In the genomic region with DNA sequence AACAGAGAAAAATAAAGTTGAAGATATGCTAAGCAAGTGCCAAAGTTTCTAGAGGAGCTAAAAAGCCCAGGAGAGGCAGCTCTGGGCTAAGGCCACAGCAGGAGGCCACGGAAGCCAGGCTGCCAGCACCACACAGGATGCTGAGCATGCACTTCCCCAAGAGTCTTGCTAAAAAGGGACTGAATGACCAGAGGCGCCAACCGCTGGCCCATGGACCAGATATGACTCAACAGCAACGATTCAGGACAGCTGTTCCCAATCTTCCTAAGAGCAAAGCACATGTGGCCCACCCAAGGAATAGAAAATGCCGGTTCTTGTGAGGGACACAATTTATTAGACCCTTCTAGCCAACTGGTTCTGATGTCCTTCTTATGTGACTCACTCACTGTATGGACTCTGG, we compare ENCODE assay signal across 9 mouse cellular contexts. TPM values are rescaled to one million over a fixed set of nuclear protein-coding genes. Genes with fewer than 3 reads are reported as not detected.
DNase-seq lines count a peak whose midpoint lies in the region; ATAC-seq lines count a peak whose summit lies in the region.
"Had no signal": no experiment of that assay in that cellular context is flagged by ENCODE, and none has a peak within 500 bp of the region (broad histone marks: within the 10 kb centered on the region; RNA-seq: fewer than 3 reads in every experiment).

No protein-coding gene starts in this region.

- H3K4me3 ChIP-seq in heart, embryonic 10.5 days, result no peak overlapping the region
- H3K4me3 ChIP-seq in limb, embryonic 15.5 days, result no peak overlapping the region
- H3K4me3 ChIP-seq: liver, embryonic 13.5 days had no signal

- H3K4me1 ChIP-seq in heart, embryonic 10.5 days, result peaks cover 13% of the 10 kb centered on the region
- peaks cover 32% of the 10 kb centered on the region for H3K4me1 ChIP-seq in limb, embryonic 15.5 days

- H3K27me3 ChIP-seq in heart, embryonic 10.5 days (ENCODE audit: insufficient read depth, poor library complexity, severe bottlenecking), result no peaks in the 10 kb centered on the region
- no peaks in the 10 kb centered on the region for H3K27me3 ChIP-seq in limb, embryonic 15.5 days
- H3K27me3 ChIP-seq: liver, embryonic 13.5 days had no signal

- WGBS in heart, embryonic 10.5 days, result 68% methylated on average over 5 of the region's 5 CpGs
- 36% methylated on average over 5 of the region's 5 CpGs for WGBS in limb, embryonic 15.5 days

- no peaks in the 10 kb centered on the region for H3K36me3 ChIP-seq in heart, embryonic 10.5 days
- H3K36me3 ChIP-seq in limb, embryonic 15.5 days, result no peaks in the 10 kb centered on the region
- H3K36me3 ChIP-seq: liver, embryonic 13.5 days had no signal

- ATAC-seq in limb, embryonic 15.5 days (ENCODE audit: insufficient number of reproducible peaks, low FRiP score, low TSS enrichment, low read depth), result no peak

- no peak overlapping the region for H3K4me2 ChIP-seq in limb, embryonic 15.5 days
- H3K4me2 ChIP-seq: liver, embryonic 13.5 days had no signal

- H3K9me3 ChIP-seq in heart, embryonic 10.5 days, result no peaks in the 10 kb centered on the region
- H3K9me3 ChIP-seq in limb, embryonic 15.5 days, result no peaks in the 10 kb centered on the region
- H3K9me3 ChIP-seq: liver, embryonic 13.5 days had no signal

- no peak overlapping the region for H3K9ac ChIP-seq in limb, embryonic 15.5 days
- H3K9ac ChIP-seq: liver, embryonic 13.5 days had no signal

- peak; percentile 11 for DNase-seq in adrenal gland, postnatal 10 days
- no peak for DNase-seq in adrenal gland, postnatal 25 days
- DNase-seq in embryo, embryonic 10.5 days (ENCODE audit: low spot score), result peak; percentile 23
- DNase-seq in heart, embryonic 10.5 days (ENCODE audit: low spot score), result peak; percentile 70
- no peak for DNase-seq in left cerebral cortex, postnatal 4 days
- DNase-seq in thymus, postnatal 0 days (ENCODE audit: low spot score), result no peak
- no peak for DNase-seq in cerebellum, postnatal 4 days (ENCODE audit: low spot score in 2 of 2)
- DNase-seq: liver, embryonic 13.5 days had no signal

- intact Hi-C loops in left cerebral cortex, postnatal 4 days (cut with DNase I), result no loop called here

- H3K27ac ChIP-seq in heart, embryonic 10.5 days, result no peak overlapping the region
- peak overlapping the region; percentile 12 for H3K27ac ChIP-seq in limb, embryonic 15.5 days
- H3K27ac ChIP-seq: liver, embryonic 13.5 days had no signal

RNA-seq across cellular contexts. Expression of a gene that starts 57.4 kb away (rescaled TPM):
- total RNA-seq in adrenal gland, postnatal 10 days (2021), result 10 to 100 TPM; 14.8 to 18.0 TPM
- 14.2 and 16.6 TPM in 2 replicates for total RNA-seq in adrenal gland, postnatal 25 days (2021)
- 26.4 and 29.1 TPM in 2 replicates for polyA plus RNA-seq in heart, embryonic 10.5 days (2016; fragmentation: Nextera tagmentation; extraction: Ambion mirVana)
- polyA plus RNA-seq in limb, embryonic 15.5 days (2015; fragmentation: Nextera tagmentation; extraction: Ambion mirVana), result 35.1 TPM in 2 replicates
- total RNA-seq in left cerebral cortex, postnatal 4 days (2021), result 10 to 100 TPM; 23.3 to 24.0 TPM
- polyA plus RNA-seq in thymus, postnatal 0 days (2015; fragmentation: Nextera tagmentation; extraction: Ambion mirVana), result 107 and 117 TPM in 2 replicates

Comparison
In these comparisons a context has a peak if more than half of its experiments do, and no peak if none do; other contexts are left out.
1. DNase-seq: peak in adrenal gland, postnatal 10 days (single experiment), embryo, embryonic 10.5 days (single experiment) and heart, embryonic 10.5 days (single experiment); none in adrenal gland, postnatal 25 days (single experiment), left cerebral cortex, postnatal 4 days (single experiment), thymus, postnatal 0 days (single experiment) and cerebellum, postnatal 4 days (0 of 2).